9 mouse cellular contexts compared by ENCODE assay signal in genomic region chr5:103209486-103209885, GRCm38 (mm10). TPM values are rescaled to one million over a fixed set of nuclear protein-coding genes. Genes with fewer than 3 reads are reported as not detected.
DNase-seq lines count a peak whose midpoint lies in the region; ATAC-seq lines count a peak whose summit lies in the region.
"Had no signal": no experiment of that assay in that cellular context is flagged by ENCODE, and none has a peak within 500 bp of the region (broad histone marks: within the 10 kb centered on the region; RNA-seq: fewer than 3 reads in every experiment).

No protein-coding gene starts in this region.

- ATAC-seq in hindbrain, embryonic 14.5 days (ENCODE audit: low FRiP score) = no peak
- 0 out of 2 replicates have a peak, but pooled peaks have one; percentile 27 for ATAC-seq in neural tube, embryonic 15.5 days (ENCODE audit: low FRiP score)

- H3K36me3 ChIP-seq in hindbrain, embryonic 14.5 days (replicated peaks; ENCODE audit: control insufficient read depth, insufficient read depth) = no peaks in the 10 kb centered on the region
- H3K36me3 ChIP-seq in neural tube, embryonic 15.5 days = peaks cover 7% of the 10 kb centered on the region; the same call in 1 of the 2 replicates
- H3K36me3 ChIP-seq: heart, embryonic 13.5 days; liver, embryonic 15.5 days had no signal

- no peaks in the 10 kb centered on the region for H3K27me3 ChIP-seq in hindbrain, embryonic 14.5 days (ENCODE audit: control insufficient read depth, insufficient read depth, low read length)
- no peaks in the 10 kb centered on the region for H3K27me3 ChIP-seq in neural tube, embryonic 15.5 days (replicated peaks)
- H3K27me3 ChIP-seq: heart, embryonic 13.5 days; liver, embryonic 15.5 days had no signal

- DNase-seq in right cerebral cortex, adult 2 months (ENCODE audit: low spot score in 2 of 2) = peak; percentile 33 to 54
- no peak for DNase-seq in right cerebral cortex, postnatal 10 days (ENCODE audit: low spot score in 2 of 2)
- peak; percentile 33 to 65 for DNase-seq in cerebellum, postnatal 36 days
- no peak for DNase-seq in hindbrain, embryonic 14.5 days (ENCODE audit: low spot score)
- no peak for DNase-seq in adrenal gland, postnatal 25 days
- no peak for DNase-seq in kidney, postnatal 10 days

- 15% methylated on average over 6 of the region's 6 CpGs for WGBS in hindbrain, embryonic 14.5 days
- 21% methylated on average over 6 of the region's 6 CpGs for WGBS in neural tube, embryonic 15.5 days

- peaks cover 22% of the 10 kb centered on the region for H3K4me1 ChIP-seq in hindbrain, embryonic 14.5 days (replicated peaks; ENCODE audit: control insufficient read depth, insufficient read depth, low read length)
- H3K4me1 ChIP-seq in neural tube, embryonic 15.5 days = peaks cover 26% of the 10 kb centered on the region
- H3K4me1 ChIP-seq: liver, embryonic 15.5 days had no signal

- H3K4me2 ChIP-seq in hindbrain, embryonic 14.5 days (replicated peaks) = peak overlapping the region; percentile 74
- peak overlapping the region; percentile 63 for H3K4me2 ChIP-seq in neural tube, embryonic 15.5 days
- H3K4me2 ChIP-seq: heart, embryonic 13.5 days; liver, embryonic 15.5 days had no signal

- peak overlapping the region; percentile 67 for H3K4me3 ChIP-seq in hindbrain, embryonic 14.5 days (replicated peaks; ENCODE audit: low read length)
- peak overlapping the region; percentile 60 for H3K4me3 ChIP-seq in neural tube, embryonic 15.5 days (replicated peaks)
- H3K4me3 ChIP-seq: heart, embryonic 13.5 days; liver, embryonic 15.5 days had no signal

- peak overlapping the region; percentile 93 for H3K9ac ChIP-seq in hindbrain, embryonic 14.5 days
- H3K9ac ChIP-seq in neural tube, embryonic 15.5 days (replicated peaks) = peak overlapping the region; percentile 69
- H3K9ac ChIP-seq: heart, embryonic 13.5 days; liver, embryonic 15.5 days had no signal

- H3K9me3 ChIP-seq in hindbrain, embryonic 14.5 days (ENCODE audit: control insufficient read depth, low read length) = no peaks in the 10 kb centered on the region
- H3K9me3 ChIP-seq in neural tube, embryonic 15.5 days (replicated peaks) = no peaks in the 10 kb centered on the region
- H3K9me3 ChIP-seq: liver, embryonic 15.5 days had no signal

- H3K27ac ChIP-seq in hindbrain, embryonic 14.5 days = peak overlapping the region; percentile 95
- peak overlapping the region; percentile 89 for H3K27ac ChIP-seq in neural tube, embryonic 15.5 days (replicated peaks)
- H3K27ac ChIP-seq: heart, embryonic 13.5 days; liver, embryonic 15.5 days had no signal

RNA-seq across cellular contexts. Expression of gene Mapk10, which starts 1.6 kb away (rescaled TPM):
- polyA plus RNA-seq in hindbrain, embryonic 14.5 days (2014; fragmentation: Nextera tagmentation; extraction: Ambion mirVana) = 86.6 and 107 TPM in 2 replicates
- 78.7 and 90.3 TPM in 2 replicates for polyA plus RNA-seq in neural tube, embryonic 15.5 days (2015; fragmentation: Nextera tagmentation; extraction: Ambion mirVana)
- 4.8 and 8.6 TPM in 2 replicates for total RNA-seq in adrenal gland, postnatal 25 days (2021)

Comparison
In these comparisons a context has a peak if more than half of its experiments do, and no peak if none do; other contexts are left out.
1. DNase-seq: peak in right cerebral cortex, adult 2 months (2 of 2) and cerebellum, postnatal 36 days (2 of 2); none in right cerebral cortex, postnatal 10 days (0 of 2), hindbrain, embryonic 14.5 days (single experiment), adrenal gland, postnatal 25 days (single experiment) and kidney, postnatal 10 days (single experiment).